Mouse (Mus musculus) adrenal gland, adult (tissue): ENCODE data around the gene Pabpc1l.

Experiments used
- DNase-seq, 2 experiments: peaks; one replicate each; pipeline ENCODE4 v3.0.0; 2022 to 2023; ENCODE audit warnings: low spot score in 1 of 2; ENCODE audit not compliant: inconsistent age in 2 of 2

Pabpc1l gene

GRCm38 (mm10) chr2:164083609-164084341 lies 58.5 kb downstream of the Pabpc1l start:
- DNase-seq = no peak

- DNase-seq = no peak
Measured at GRCm38 (mm10) chr2:164084342-164084700, 59.1 kb downstream of the Pabpc1l start.

GRCm38 (mm10) chr2:164087416-164088017 lies 62.3 kb downstream of the Pabpc1l start:
- no peak for DNase-seq

GRCm38 (mm10) chr2:164089508-164089907 lies 64.3 kb downstream of the Pabpc1l start:
- DNase-seq = no peak

GRCm38 (mm10) chr2:164094152-164094551 lies 68.9 kb downstream of the Pabpc1l start:
- DNase-seq = no peak

GRCm38 (mm10) chr2:164098603-164099250 lies 73.5 kb downstream of the Pabpc1l start:
- DNase-seq = no peak
